Mouse (Mus musculus) heart, postnatal 0 days (tissue): ENCODE results near the gene Sfrp5. TPM values are rescaled to one million over a fixed set of nuclear protein-coding genes. Genes with fewer than 3 reads are reported as not detected.

Experiments used
- ATAC-seq: fragments of 200-750 bp; cut with Nextera tagmentation; 2 replicates; pipeline ENCODE4 v1.8.0; 2017; ENCODE audit warnings: low read depth, moderate number of reproducible peaks, moderate library complexity; ENCODE audit not compliant: insufficient read depth
- DNase-seq: peaks from one replicate; pipeline ENCODE4 v3.0.0-alpha.2; 2016; ENCODE audit warnings: low spot score
- H3K27ac ChIP-seq: fragments of 300-500 bp; sonication (generic); 2 replicates; pipeline ENCODE4 v1.5.1; 2014; ENCODE audit warnings: low read depth, mild to moderate bottlenecking
- H3K27me3 ChIP-seq: fragments of 300-500 bp; sonication (generic); 2 replicates; pipeline ENCODE4 v1.6.1; 2014; ENCODE audit warnings: low read length, mixed read lengths; ENCODE audit not compliant: control insufficient read depth, insufficient read depth
- H3K36me3 ChIP-seq: fragments of 300-500 bp; sonication (generic); replicated peaks from 2 replicates; pipeline ENCODE4 v1.6.1; 2014; ENCODE audit warnings: low read length, mixed read lengths; ENCODE audit not compliant: control insufficient read depth, insufficient read depth
- H3K4me1 ChIP-seq: fragments of 300-500 bp; sonication (generic); 2 replicates; pipeline ENCODE4 v1.6.1; 2014; ENCODE audit warnings: antibody characterized with exemption; ENCODE audit not compliant: control insufficient read depth, insufficient read depth
- H3K4me2 ChIP-seq: fragments of 300-500 bp; sonication (generic); 2 replicates; pipeline ENCODE4 v1.6.1; 2014; ENCODE audit warnings: low read depth, mild to moderate bottlenecking, low read length, moderate library complexity
- H3K4me3 ChIP-seq: fragments of 300-500 bp; sonication (generic); 2 replicates; pipeline ENCODE4 v1.5.1; 2014; ENCODE audit warnings: low read depth, low read length
- H3K9ac ChIP-seq: fragments of 300-500 bp; sonication (generic); replicated peaks from 2 replicates; pipeline ENCODE4 v1.6.1; 2014; ENCODE audit warnings: low read depth, low read length, mixed read lengths
- H3K9me3 ChIP-seq: fragments of 300-500 bp; sonication (generic); replicated peaks from 2 replicates; pipeline ENCODE4 v1.6.1; 2016; ENCODE audit warnings: low read length; ENCODE audit not compliant: control insufficient read depth
- CTCF ChIP-seq: IDR thresholded peaks from 2 replicates; pipeline ENCODE4 v1.5.1; 2016; ENCODE audit warnings: antibody characterized with exemption, control low read depth, low read depth
- EP300 ChIP-seq: IDR thresholded peaks from 2 replicates; pipeline ENCODE4 v1.6.1; 2016; ENCODE audit warnings: antibody characterized with exemption, low read depth
- WGBS: fragments of 180-500 bp; shearing (Covaris S2); extraction: QIAGEN DNeasy Blood & Tissue Kit; methylation state at CpG from one replicate; pipeline ENCODE4 v1.1.7; 2014; 5-methylcytosine and 5-hydroxymethylcytosine counted together
- polyA plus RNA-seq: library from polyadenylated mRNA; unstranded; fragments of >200 nt; fragmentation: Nextera tagmentation; extraction: Ambion mirVana; gene quantifications from 2 replicates; pipeline ENCODE4 v1.2.1, GENCODE M21; 2015
- total RNA-seq: library from RNA; depleted of rRNA; stranded (reverse); fragments of >200 nt; gene quantifications from 2 replicates; pipeline ENCODE4 v1.2.3, GENCODE M21; 2014; ENCODE audit warnings: low replicate concordance

Sfrp5 gene
- total and polyA plus RNA-seq, 2 experiments from 2014 or later, result 1.7 to 4.9 TPM

- no peak overlapping the region for H3K27ac ChIP-seq
- ATAC-seq (no peak), DNase-seq (no peak)
- peak overlapping the region; percentile 83; the same call in 1 of the 2 replicates for H3K4me2 ChIP-seq
- H3K4me1 ChIP-seq, result peaks cover 11% of the 10 kb centered on the region
- 45% methylated on average over 10 of the region's 10 CpGs for WGBS
- H3K36me3 ChIP-seq, result no peaks in the 10 kb centered on the region
- no peak overlapping the region for H3K9ac ChIP-seq
- no peaks in the 10 kb centered on the region for H3K9me3 ChIP-seq
- TF ChIP-seq EP300 (no peak), CTCF (no peak)
- peaks cover 16% of the 10 kb centered on the region; the same call in 1 of the 2 replicates for H3K27me3 ChIP-seq
- H3K4me3 ChIP-seq, result no peak overlapping the region
These were observed 32.6 kb downstream of the Sfrp5 start for GRCm38 (mm10) chr19:42169322-42169975.

- no peak overlapping the region for H3K27ac ChIP-seq
- ATAC-seq, result no peak
- peaks cover 11% of the 10 kb centered on the region for H3K4me1 ChIP-seq
- H3K9ac ChIP-seq, result no peak overlapping the region
- H3K36me3 ChIP-seq, result no peaks in the 10 kb centered on the region
- H3K27me3 ChIP-seq, result peaks cover 21% of the 10 kb centered on the region; the same call in 1 of the 2 replicates
- TF ChIP-seq EP300, result no peak
- no peak for TF ChIP-seq CTCF
- H3K9me3 ChIP-seq, result no peaks in the 10 kb centered on the region
- 63% methylated on average over 9 of the region's 9 CpGs for WGBS
- DNase-seq, result no peak
- H3K4me2 ChIP-seq, result no peak overlapping the region
- no peak overlapping the region for H3K4me3 ChIP-seq
These were observed 34.6 kb downstream of the Sfrp5 start for GRCm38 (mm10) chr19:42167489-42167888.

DNA sequence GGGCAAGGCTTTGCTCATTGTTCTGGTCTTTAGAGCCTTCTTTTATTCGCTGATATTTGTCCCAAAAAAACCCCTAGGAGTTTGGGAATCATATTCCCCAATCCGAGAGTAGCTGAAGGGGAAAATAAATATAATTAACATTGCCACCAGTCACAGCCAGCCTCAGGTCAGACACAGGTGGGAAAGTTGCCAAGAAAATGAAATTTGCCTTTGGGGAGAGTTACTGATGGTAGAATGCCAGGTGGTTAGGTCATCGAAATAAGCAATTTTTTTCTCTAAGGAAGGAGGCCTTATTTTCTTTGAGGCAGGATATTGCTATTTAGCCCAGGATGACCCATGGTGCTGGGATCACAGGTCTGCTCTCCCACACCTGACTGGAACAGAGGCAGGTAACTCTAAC lies 35.3 kb downstream of the Sfrp5 start:
- Histone ChIP-seq H3K4me1 (peaks cover 10% of the 10 kb centered on the region), H3K4me3 (no peak overlapping the region), H3K9me3 (no peaks in the 10 kb centered on the region), H3K9ac (no peak overlapping the region), H3K27me3 (peaks cover 21% of the 10 kb centered on the region; the same call in 1 of the 2 replicates), H3K27ac (no peak overlapping the region), H3K36me3 (no peaks in the 10 kb centered on the region), H3K4me2 (no peak overlapping the region)
- WGBS, result 40% methylated on average over 3 of the region's 3 CpGs
- no peak for ATAC-seq
- TF ChIP-seq EP300 (no peak), CTCF (no peak)
- no peak for DNase-seq

GRCm38 (mm10) chr19:42166130-42166529 lies 35.9 kb downstream of the Sfrp5 start:
- no peak for ATAC-seq

GRCm38 (mm10) chr19:42164188-42164587 lies 37.9 kb downstream of the Sfrp5 start:
- Histone ChIP-seq H3K4me3 (no peak overlapping the region), H3K4me1 (no peaks in the 10 kb centered on the region), H3K27ac (no peak overlapping the region), H3K4me2 (no peak overlapping the region), H3K36me3 (no peaks in the 10 kb centered on the region), H3K27me3 (peaks cover 18% of the 10 kb centered on the region; the same call in 1 of the 2 replicates), H3K9me3 (no peaks in the 10 kb centered on the region), H3K9ac (no peak overlapping the region)
- DNase-seq, result no peak
- ATAC-seq, result no peak
- TF ChIP-seq CTCF (no peak), EP300 (no peak)
- WGBS, result 59% methylated on average over 7 of the region's 7 CpGs

More at GRCm38 (mm10) chr19:42166130-42166529, 35.9 kb downstream of the Sfrp5 start:
- DNase-seq, result peak; percentile 78
- H3K9ac ChIP-seq, result no peak overlapping the region
- H3K9me3 ChIP-seq, result no peaks in the 10 kb centered on the region
- H3K27me3 ChIP-seq, result peaks cover 21% of the 10 kb centered on the region; the same call in 1 of the 2 replicates
- H3K4me3 ChIP-seq, result peak overlapping the region; percentile 28; the same call in 1 of the 2 replicates
- H3K36me3 ChIP-seq, result no peaks in the 10 kb centered on the region
- H3K27ac ChIP-seq, result no peak overlapping the region
- 2% methylated on average over 12 of the region's 12 CpGs for WGBS
- TF ChIP-seq CTCF (peak; percentile 93), EP300 (no peak)
- H3K4me2 ChIP-seq, result peak overlapping the region; percentile 49
- H3K4me1 ChIP-seq, result peaks cover 4% of the 10 kb centered on the region
